Mouse (Mus musculus) bone marrow, adult 2 months (tissue): ENCODE data around the gene Gm28308.

Experiments used
- CTCF ChIP-seq: fragments of 200-500 bp; IDR thresholded peaks from 2 replicates; pipeline ENCODE4 v1.5.1; 2011; ENCODE audit warnings: low read length, control low read depth; ENCODE audit not compliant: control insufficient read depth, insufficient read depth
- POLR2A ChIP-seq: fragments of 200-500 bp; IDR thresholded peaks from 2 replicates; pipeline ENCODE4 v1.6.1; 2011; ENCODE audit warnings: low read depth, mild to moderate bottlenecking, control low read depth, low read length, borderline replicate concordance; ENCODE audit not compliant: control insufficient read depth

- TF ChIP-seq CTCF (no peak), POLR2A (no peak)
Measured at GRCm38 (mm10) chr6:52173648-52174047, 39.5 kb downstream of the Gm28308 start.
